Mouse (Mus musculus) R1 (cell line): ENCODE measurements at regions not wholly inside any gene's neighbourhood (a gene's known extent, or its start where the extent isn't known, plus 50 kb on each side); places are given as distances from the start of the nearest gene placed in this dataset.

Experiments used
- DNase-seq: peaks from one replicate; pipeline ENCODE4 v3.0.0-alpha.2; 2018; ENCODE audit warnings: low read depth, low spot score

DNA sequence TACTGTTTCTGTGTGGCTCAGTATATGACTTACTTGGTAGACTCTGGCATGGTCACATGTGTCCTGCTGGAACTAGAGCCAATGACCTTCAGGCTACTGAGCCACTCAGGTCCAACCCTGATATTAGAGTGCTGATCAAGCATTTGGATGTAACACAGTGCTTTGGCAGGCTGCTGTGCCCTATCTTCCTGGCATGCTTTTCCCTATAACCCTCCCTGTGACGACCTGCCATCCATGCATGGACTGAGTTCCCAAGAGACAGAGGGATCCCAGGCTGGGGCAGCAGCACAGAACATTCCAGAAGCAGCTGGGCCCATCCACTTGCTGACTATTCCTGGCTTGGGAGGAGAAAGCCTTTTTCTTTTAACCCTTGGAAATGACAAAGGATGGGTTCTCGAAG lies 451.4 kb downstream of the Cd83 start:
- DNase-seq, result no peak

DNA sequence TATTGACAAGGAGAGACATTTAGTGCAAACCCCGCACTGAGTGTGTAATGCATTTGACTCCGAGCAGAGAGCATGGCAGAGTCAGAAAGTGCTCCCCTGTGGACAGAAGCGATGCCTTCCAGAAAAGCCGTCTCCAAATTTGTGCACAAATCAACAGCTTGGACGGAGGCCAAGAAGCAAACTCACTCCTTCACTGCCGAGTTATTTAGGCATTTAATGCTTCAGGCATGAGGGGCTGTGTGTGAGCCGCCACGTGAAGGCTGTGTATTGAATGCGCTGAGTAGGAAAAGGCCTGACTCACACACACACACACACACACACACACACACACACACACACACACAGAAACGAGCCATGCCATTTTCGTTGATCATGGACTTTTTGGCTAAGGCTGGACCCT lies 453.7 kb downstream of the Cd83 start:
- DNase-seq, result no peak

DNA sequence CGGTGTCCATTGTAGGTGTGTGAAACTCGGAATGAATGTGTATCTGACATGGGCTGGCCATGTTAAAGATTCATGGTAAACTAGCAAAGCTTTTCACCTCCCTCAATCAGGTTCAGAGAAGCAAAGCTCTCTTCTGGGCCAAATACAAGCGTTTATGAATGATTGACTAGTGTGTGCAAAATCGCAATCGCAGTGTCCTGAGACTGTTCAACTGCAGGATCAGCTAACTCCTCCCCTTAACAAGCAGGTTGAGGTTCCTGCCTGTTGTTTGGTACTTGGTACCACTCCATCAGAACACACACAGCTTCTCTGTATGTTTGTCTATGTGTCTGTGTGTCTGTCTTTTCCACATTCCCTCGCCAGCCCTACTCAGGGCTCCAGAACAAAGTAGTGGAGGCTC lies 458.6 kb downstream of the Cd83 start:
- DNase-seq, result no peak

DNA sequence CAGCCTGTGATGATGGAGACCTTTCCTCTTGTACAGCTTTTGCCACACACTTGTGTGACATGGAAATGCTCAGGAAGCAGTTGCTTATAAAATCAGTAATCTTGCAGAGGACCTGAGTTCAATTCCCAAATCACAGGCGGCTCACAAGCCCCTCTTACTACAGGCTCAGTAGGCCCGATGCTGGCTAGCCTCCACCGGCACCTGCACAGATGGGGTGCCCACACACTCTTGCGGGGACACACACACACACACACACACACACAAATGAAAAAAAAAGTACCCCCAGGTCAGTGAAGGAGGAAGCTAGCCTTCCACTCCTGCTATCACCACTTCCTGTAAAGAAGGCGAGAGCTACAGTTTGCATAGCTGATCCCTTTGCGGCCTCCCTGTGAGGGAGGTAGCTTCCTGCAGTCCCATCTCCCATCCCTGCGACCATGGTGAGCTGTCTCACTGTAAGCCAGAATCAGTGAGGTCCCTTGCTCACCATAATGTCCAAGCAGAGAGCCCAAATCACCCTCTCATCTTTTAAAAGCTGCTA lies 462.2 kb downstream of the Cd83 start:
- no peak for DNase-seq

DNA sequence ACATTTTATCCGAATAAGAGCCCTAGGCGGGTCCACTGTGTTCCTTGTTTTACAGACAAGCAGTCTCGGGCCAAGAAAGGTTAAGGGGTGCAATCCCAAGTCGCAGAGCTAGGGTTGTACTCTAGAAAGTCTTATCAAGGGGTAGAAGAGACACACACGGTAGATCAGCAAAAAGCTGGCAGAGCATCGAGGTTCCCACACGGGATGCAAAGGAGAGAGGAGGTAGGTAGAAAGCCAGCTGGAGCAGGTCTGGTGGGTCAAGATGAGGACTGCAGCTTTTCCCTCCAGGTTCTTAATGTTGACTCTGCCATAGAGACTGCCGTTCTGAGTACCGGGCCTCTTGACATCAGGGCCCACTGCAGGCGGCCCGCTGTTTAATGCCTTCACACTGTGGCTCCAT lies 463.3 kb downstream of the Cd83 start:
- DNase-seq, result peak; percentile 4

DNA sequence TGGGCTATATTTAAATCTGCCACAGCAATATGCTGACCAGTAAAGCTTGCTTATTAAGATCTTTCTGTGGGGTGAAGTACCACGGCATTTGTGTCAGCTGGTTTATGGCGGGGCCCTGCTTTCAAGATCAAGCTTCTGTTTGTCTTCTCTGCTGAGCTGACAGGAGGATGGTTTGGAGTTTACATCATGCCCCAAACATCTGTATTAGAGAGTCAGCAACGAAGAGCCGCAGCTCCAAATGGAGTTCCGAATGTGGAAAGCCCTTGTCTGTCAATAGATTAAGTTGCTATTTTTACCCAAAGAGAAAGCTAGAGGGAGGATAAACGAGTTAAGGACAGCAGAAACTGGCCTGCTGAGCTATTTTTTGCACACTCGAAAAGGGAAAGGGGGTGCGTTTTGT lies 463.8 kb downstream of the Cd83 start:
- no peak for DNase-seq

DNA sequence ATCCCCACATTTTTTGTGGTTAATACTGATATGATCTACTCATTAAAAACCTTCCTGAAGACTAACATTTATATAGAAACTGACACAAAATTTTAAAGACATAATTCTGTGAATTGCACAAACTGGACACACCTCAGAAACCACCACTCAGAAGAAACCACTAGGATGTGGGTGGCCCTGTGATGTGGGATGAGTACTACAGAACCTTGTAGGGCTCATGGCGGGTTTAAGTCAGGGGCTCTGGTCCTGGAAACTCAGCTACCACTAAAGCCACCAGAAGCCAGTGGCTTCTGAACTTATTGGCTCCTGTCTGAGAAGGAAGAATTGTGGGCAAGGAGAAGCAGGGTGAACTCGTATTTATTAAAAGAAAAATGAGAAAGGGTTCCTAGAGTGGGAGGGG lies 464.5 kb downstream of the Cd83 start:
- no peak for DNase-seq

DNA sequence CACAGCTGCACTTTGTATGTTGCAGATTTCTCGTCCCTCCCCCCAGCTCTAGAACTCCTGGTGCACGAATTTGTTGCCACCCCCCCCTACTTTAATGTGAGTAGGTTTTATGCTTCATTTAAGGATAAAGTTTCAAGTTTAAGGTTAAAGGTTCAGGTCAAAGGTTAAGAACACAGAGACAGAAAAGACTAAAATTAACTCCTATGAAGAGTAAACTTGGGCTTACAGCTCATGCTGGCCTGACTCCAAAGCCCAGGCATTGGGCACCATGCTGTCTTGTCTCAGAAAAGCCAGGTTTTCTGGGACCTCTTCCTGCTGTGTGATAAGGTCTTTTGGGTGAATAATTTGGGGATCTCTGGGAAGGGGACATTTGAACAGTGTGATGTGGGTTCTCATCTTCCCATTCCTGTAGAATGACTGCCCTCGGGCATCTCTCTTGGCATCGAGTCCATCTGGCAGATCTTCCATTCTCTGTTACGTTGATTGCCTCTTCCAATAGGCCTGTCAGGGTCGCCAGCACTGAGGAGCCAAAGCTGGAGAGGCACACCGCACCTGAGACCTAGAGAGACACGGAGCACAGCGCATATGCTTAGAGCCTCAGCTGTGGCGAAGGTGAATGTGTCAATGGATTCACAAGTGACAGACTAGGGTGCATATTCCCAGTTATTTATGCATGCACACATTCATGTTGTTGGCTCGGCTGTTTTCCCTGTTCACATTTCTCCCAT lies 466.1 kb downstream of the Cd83 start:
- no peak for DNase-seq

DNA sequence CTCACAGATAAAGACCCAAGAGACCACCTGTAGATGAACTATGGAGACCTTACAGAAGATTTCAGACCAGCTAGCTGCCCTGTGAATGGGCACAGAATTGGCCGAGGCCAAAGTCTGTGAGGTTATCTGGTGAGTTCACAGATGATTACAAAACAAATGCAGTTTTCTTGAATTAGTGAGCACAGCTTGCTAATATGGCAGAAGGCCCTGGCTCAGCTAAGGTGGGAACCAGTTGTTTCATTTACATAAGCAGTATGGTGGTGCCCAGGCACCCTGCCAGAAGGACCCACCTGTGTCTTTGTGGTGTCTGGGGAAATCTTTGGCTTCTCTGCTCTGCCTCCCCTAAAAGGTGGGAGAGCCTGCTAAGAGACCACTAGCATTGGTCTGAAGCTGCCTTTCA lies 466.9 kb downstream of the Cd83 start:
- no peak for DNase-seq

DNA sequence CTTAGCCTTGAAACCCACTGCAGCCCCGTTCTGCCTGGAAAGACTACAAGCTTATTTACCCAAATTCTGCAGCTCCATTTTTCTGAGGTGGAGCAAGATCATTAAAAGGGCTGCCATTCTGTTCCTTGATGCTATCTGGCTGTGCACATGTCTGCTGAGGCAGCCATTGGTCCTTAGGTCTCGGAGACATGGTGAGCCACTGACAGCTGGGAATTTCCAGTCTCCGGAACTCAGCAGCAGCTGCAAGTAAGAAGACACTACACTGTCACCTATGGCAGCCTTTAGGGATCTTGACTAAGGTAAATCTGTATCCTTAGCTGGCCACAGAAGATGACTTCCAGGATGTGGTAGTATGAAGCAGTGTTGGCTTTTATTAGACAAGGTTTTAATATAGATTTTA lies 467.9 kb downstream of the Cd83 start:
- no peak for DNase-seq

DNA sequence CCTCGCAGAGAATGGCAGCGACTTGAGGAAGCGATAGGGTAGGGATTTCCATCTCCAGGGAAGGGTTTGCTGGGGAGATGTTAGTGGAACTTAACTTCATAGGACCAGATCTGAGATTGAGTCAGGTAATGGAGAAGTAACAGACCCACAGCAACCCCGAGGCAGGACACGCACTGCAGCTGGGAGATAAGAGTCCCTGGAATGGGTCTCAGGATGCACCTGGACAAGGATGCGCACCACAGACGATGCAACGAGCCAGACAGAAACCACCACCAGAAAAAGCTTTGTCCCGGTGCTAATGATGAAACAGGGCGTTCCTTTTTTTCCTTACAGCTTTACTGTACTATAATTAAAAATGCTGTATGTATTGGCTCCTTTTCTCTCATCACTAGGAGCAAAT lies 470.9 kb upstream of the Jarid2 start:
- DNase-seq, result no peak

DNA sequence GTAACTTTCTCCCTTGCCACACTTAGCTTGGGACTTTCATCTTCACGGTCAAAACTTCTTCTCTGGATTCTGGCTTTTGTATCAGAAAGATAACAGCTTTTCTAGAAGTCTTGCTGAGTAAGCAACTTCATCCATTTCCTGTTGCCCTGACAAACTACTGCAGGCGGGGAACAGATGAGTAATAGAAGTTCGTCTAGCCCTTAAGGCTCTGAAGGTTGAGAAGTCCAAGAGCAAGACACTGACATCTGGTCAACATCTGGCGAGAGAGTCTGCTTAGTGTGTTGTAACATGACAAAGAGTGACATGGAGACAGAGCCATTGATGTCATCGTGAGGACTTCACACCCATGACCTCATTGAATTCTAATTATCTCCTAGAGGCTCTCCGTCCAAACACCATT lies 469.2 kb upstream of the Jarid2 start:
- DNase-seq, result no peak

DNA sequence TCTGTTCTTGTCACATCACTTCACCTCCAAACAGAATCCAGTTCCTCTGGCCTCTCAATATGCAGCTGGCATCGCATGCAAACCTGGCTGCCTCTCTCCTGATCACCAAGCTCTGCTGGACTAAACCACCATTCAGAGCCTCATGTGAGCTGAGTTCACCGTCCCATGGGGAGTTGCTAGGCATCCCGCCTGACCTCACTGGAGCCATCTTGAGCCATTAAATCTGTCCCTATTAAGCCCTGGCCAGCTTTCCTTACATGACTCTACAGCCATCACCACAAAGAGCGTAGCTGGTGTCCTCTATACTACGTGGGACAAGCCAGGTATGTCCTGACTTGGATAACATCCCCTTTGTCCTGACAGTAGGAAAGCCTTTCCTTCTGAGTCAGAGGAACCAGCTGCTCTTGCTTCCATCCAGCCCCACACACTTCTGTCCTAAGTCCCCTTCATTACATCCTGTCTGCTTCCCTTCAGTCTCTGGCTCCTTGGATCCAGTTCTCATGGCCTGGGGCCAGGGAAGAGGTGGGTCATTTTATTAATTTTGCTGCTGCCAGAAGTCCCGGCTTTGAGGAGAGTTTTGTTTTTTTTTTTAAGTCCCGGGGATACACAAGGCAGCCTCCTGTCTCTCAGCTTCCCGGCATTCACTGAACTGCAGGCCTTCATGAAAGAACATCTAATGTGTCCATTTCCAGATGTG lies 468.5 kb upstream of the Jarid2 start:
- no peak for DNase-seq

DNA sequence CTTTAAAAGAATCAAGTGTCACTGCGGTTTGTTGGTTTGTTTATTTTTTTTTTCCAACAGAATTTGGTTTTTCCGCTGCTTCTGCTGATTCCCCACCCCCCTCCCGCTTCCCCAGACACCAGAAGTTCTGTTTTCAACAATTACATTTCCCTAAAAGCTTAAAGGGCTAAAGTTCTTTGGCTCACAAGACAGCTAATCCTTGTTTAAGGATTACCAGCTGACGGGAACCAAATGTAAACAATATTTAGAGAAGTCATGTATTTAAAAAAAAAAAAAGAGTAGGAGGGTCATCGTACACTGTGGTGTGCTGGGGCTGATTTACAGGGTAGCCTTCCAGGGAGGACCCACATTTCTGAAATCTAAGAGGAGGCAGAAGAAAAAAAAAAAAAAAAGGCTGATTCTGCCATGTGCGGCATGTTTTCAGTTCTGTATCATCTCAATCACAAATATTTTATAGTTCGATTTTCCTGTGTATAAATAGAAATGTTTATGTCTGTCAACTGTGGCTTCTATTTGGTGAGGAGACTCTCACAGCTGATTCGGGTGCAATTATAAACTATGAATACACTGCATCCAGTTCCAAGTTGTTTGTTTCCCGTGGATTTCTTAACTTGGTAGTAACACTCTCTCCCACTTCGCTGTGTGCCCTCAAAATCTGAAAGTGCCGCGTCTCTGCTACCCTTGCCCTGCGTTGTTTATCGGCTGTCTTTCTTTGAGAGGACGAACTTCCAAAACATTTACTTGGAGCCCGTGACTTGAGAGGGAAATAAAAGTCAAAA lies 456.3 kb upstream of the Jarid2 start:
- DNase-seq, result no peak

DNA sequence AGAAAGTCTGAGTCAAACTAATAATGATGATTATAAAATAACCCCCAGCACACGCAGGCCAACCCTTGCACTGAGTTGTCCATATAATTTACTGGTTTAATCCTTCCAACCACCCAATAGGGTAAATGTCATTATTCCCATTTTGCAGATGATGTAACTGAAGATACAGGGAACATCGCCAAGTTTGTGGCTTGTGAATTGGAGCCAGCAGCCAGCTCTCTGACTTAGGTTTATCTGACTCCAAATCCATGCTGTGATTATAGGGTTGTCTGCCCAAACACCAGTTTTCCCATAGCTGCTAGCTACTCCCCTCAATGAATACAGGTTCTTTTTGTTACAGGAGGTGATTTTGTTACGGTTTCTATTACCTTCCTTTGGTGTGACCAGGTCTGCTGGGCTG lies 451.3 kb upstream of the Jarid2 start:
- DNase-seq, result no peak

DNA sequence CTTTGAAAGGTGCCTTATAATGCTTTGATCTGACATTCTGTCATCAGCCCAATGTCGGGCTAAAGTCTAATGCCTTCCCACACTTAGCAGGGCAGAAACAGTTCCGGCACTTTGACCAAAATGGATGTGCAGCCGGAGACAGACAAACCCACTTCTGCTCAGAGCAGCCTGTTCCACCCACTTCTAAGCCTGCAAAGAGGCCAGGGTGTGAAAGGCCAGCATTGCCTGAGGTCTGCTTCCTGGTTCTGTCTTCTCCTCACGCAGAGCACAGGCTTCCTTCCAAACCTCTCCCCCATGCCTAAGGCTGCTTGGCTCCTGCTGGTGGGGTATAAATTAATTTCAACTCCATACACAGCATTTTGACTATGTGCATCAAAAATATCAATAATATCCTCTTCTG lies 450.2 kb upstream of the Jarid2 start:
- no peak for DNase-seq

DNA sequence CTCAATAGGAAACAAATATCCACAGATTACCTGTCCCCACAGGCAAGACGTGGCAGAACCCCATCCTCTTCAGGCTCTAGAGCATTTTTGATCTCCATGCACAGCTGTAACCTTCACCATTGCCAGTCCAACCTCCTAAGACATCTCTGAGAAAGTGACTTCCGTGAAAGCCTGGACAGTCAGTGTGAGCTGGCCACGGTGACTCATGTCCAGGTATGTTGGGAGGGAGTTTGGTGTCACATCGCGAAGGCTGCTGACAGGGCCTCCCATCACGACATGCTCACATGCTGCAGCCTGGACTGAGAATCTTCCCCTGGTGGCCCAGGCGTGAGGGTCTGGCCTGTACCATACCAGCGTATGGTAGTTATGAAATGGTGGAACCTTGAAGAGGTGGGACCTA lies 449.0 kb upstream of the Jarid2 start:
- no peak for DNase-seq

DNA sequence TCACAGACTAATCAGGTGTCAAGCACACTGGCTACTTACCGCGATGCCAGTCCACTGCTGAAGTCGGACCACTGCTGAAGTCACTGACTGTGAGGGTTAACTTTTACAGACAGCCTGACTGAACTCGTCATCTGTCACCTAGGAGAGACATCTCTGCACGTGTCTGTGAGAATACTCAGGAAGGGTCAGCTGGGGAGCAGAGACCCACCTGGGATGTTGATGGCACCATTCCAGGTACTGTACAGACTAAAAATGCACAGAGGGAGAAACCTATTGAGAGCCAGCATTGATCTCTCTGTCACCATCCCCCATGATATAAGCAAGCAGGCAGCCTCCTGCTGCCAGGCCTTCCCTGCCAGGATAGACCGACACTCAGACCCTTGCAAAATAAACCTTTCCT lies 447.5 kb upstream of the Jarid2 start:
- DNase-seq, result no peak

DNA sequence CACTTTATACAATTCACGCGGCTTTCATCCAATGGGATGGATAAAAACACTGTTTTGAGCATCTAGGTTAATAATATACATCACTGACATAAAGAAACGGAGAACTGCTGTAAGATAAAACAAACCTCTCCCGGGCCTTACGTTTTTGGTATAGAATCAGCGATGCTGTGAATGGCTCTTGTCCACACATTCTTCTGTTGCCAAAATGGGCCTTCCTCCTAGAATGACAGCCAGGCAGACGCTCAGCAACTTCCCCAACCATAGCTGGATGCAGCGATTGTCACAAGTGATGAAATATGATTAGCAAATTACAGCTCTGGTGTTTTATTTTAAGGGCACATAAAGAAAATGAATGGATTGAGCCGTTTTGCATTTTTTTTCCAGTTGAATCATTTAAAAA lies 447.0 kb upstream of the Jarid2 start:
- DNase-seq, result no peak

DNA sequence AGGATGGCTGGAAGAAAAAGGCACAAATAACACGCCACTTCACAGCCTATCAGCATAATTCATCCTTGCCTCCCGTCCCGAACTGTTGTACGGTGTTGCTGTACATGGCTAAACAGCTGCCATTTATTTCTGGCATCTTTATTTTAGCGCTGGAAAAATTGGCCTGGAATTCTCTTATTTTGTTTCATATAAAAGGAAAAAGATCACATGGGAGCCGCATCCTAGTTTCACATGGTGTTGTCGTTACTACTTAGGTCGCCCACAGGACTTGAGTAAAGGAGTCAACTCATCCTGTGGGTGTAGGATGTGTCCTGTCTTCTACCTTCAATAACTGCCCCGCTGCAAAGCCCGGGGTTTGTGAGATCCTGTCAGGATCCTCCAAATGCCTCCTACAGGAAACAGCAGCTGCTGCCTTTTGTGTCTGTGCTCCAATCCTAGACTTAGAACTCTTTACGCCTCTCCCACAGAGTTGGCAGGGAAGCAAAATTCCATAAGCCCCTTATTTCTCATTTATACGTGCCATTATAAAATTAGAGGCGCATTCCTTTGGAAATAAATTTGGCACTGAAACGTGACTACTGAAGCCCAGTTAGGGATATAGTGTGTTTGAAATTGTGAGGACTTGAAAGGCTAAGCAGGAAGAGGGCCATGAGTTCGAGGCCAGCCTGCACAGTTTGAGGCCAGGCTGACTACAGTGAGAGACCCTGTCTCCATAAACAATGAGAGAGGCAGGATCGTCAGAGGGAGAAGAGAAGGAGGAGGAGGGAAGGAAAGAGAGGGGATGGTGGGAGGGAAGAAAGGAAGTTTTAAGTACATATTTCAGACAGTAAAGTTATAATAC lies 446.3 kb upstream of the Jarid2 start:
- no peak for DNase-seq

DNA sequence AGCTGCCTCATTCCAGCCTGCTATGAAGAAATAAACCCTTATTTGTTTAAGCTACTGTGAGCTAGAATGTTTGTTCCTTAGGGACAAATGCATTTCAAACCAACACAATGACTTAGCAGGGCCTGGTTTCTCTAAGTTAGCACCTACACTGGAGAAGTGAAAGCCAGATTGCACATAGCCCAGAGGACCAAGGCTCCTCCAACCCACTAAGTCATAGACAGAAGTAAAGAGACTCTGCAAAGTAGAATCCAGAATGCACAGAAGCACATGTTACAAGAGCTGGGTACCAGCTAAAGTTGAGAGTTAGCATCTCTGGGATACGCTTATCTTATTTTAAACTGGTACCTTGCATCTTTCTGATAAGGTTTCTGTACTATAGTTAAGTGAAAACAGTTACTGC lies 443.4 kb upstream of the Jarid2 start:
- DNase-seq, result no peak

DNA sequence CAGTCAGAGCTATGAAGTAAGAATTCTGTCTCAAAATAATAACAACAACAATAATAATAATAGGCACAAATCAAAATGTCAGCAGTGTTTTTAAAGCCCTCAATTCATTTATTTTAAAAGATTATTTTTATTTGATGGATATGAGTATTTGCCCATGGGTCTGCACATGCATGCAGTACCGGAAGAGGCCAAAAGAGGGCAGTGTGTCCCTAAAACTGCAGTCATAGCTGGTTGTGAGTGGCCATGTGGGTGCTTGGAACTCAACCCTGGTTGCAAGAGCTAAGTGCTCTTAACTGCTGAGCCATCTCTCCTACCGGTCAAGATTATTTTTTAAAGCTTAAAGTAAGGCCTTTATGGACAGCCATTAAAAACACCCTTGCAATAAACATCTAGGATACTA lies 439.1 kb upstream of the Jarid2 start:
- DNase-seq, result peak; percentile 43
